Mouse (Mus musculus): ENCODE measurements around the gene Nudc. TPM values are rescaled to one million over a fixed set of nuclear protein-coding genes. Genes with fewer than 3 reads are reported as not detected.

Gene Nudc
- polyA plus RNA-seq, 1 experiment from 2014 or later = 354 TPM

DNA sequence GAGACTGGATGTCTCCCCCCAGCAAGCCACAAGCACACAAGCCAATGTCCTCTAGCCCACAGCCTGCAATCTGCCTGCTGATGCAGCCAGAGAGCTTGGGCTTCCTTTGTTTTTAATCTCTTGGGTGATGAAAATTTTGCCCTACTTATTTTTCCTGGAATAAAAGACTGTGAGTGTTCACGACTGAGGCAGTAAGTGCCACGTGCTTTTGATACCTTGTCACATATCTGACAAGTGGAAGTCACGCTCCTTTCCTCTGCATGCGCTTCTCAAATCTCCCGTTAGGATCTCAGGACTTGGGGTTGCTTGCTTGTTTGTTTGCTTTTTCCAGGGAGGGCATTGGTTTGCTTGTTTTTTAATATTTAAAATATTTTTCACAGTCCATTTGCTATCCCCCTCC, 41.5 kb downstream of the Nudc start:
- H3K27me3 ChIP-seq (ENCODE audit: control insufficient read depth, insufficient read depth, low read length) = peaks cover 16% of the 10 kb centered on the region

DNA sequence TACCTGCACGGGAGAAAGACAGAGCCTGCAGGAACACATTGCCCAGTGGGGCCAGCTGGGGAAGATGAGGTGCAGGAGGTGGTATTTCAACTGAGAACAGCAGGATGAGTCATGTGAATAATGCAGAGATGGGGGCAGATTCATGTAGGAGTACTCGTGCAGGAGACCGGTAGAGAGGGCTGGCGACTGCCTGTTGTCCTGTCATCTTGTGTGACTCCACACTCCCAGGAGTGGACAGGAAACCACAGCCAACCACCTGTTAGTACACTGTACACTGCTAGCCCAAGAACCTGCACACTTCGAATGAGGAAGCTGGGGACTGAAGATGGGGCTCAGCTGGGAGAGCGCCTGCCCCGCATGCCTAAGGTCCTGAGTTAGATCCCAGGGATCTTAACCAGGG, 44.3 kb downstream of the Nudc start:
- ATAC-seq (ENCODE audit: insufficient number of reproducible peaks, low FRiP score, low TSS enrichment, low read depth) = no peak
- H3K27me3 ChIP-seq (ENCODE audit: control insufficient read depth, insufficient read depth, low read length) = peaks cover 43% of the 10 kb centered on the region

More for the DNA sequence above, 41.5 kb downstream of the Nudc start:
- ATAC-seq (ENCODE audit: insufficient number of reproducible peaks, low FRiP score, low TSS enrichment, low read depth) (no peak), DNase-seq (ENCODE audit: low spot score) (no peak)
- no peaks in the 10 kb centered on the region for H3K9me3 ChIP-seq (ENCODE audit: control insufficient read depth, low read length)
- H3K4me3 ChIP-seq (ENCODE audit: low read depth, low read length) = no peak overlapping the region
- H3K9ac ChIP-seq (ENCODE audit: low read length) = no peak overlapping the region
- H3K4me1 ChIP-seq (ENCODE audit: control insufficient read depth, insufficient read depth, low read length) = no peaks in the 10 kb centered on the region
- no peaks in the 10 kb centered on the region for H3K36me3 ChIP-seq (ENCODE audit: control insufficient read depth, insufficient read depth, low read length)
- H3K4me2 ChIP-seq (ENCODE audit: low read depth, severe bottlenecking) = no peak overlapping the region
- WGBS = 62% methylated on average over 5 of the region's 5 CpGs
- no peak overlapping the region for H3K27ac ChIP-seq (replicated peaks; ENCODE audit: low read depth, low read length)

DNA sequence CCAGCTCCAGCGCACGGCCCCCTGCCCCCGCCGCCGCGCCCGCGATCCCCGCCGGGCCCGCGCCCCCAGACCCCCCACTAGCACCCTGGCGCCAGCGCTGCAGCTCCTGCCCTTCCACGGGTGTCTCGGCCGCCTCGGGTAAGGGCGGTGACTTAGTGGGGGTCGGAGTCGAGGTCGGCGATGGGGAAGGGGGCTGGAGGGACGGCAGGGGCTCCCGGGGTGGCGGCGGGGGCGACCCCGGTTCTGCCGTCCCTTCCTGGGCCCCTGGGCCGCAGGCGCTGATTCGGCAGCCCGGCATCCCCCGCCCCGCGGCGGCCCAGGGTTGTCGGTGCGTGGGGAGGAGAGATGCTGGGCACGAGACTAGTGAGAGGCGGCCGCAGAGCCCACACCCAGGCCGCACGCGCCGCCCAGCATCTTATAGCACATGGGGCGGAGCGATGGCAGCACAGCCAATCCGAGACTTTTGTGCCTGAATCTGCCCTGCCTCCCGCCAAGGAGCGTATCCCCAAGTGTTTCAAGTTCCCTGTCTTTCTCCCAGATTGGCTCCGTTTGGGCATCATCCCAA, 47.6 kb downstream of the Nudc start, which contains the start of gene Trnp1:
Gene Trnp1 (minus strand): TSS at position 391 of the 565 bp plus-strand sequence.
- peak; percentile 74; the same call in 1 of the 2 replicates for ATAC-seq (ENCODE audit: insufficient number of reproducible peaks, low FRiP score, low TSS enrichment, low read depth)
- DNase-seq (ENCODE audit: low spot score) = peak; percentile 85
- no peaks in the 10 kb centered on the region for H3K9me3 ChIP-seq (ENCODE audit: control insufficient read depth, low read length)
- H3K27me3 ChIP-seq (ENCODE audit: control insufficient read depth, insufficient read depth, low read length) = peaks cover 62% of the 10 kb centered on the region
- no peak within 1 kb of the TSS for H3K27ac ChIP-seq (replicated peaks; ENCODE audit: low read depth, low read length)
- H3K9ac ChIP-seq (ENCODE audit: low read length) = peak within 1 kb of the TSS; percentile 43
- peak within 1 kb of the TSS; percentile 98 for H3K4me2 ChIP-seq (ENCODE audit: low read depth, severe bottlenecking)
- WGBS = 0% methylated on average over 43 of the region's 53 CpGs
- peaks cover 15% of the 10 kb centered on the region for H3K4me1 ChIP-seq (ENCODE audit: control insufficient read depth, insufficient read depth, low read length)
- peak within 1 kb of the TSS; percentile 53 for H3K4me3 ChIP-seq (ENCODE audit: low read depth, low read length)
- no peaks in the 10 kb centered on the region for H3K36me3 ChIP-seq (ENCODE audit: control insufficient read depth, insufficient read depth, low read length)

More for the DNA sequence above, 44.3 kb downstream of the Nudc start:
- no peak overlapping the region for H3K4me3 ChIP-seq (ENCODE audit: low read depth, low read length)
- H3K4me1 ChIP-seq (ENCODE audit: control insufficient read depth, insufficient read depth, low read length) = peaks cover 15% of the 10 kb centered on the region
- H3K36me3 ChIP-seq (ENCODE audit: control insufficient read depth, insufficient read depth, low read length) = no peaks in the 10 kb centered on the region
- 68% methylated on average over 7 of the region's 7 CpGs for WGBS
- no peak overlapping the region for H3K9ac ChIP-seq (ENCODE audit: low read length)
- DNase-seq (ENCODE audit: low spot score) = no peak
- H3K9me3 ChIP-seq (ENCODE audit: control insufficient read depth, low read length) = no peaks in the 10 kb centered on the region
- H3K4me2 ChIP-seq (ENCODE audit: low read depth, severe bottlenecking) = no peak overlapping the region
- H3K27ac ChIP-seq (replicated peaks; ENCODE audit: low read depth, low read length) = no peak overlapping the region

DNA sequence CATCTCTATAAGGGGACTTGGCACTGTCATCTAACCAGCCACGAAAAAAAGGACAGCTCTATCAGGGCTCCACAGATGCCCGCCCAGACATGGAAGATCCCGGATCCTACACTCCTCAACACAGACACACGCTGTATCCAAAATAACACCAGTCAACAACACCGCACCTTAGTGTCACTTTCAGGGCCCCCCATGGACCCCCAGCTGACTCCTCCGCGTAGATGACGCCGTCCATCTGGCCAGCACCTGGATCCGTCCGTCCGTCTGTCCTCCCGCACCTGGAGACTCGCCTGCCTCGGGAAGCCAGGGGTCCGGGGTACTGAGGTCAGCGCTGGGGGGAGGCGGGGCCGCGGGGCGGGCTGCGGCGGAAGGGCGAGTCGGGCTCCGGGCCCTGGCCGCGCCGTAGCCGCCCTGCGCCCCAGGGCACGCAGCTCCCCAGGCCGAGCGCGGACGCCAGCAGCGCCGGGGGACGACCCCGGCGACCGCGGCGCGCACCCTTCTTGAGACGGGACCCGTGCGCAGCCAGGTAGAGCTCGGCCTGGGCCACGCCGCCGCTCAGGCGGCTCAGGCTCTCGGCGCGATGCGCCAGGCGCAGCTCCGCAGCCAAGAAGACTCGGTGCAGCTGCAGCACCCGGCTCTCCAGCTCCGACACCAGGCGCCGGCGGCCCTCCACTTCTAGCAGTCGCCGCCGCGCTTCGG, 48.2 kb downstream of the Nudc start:
- Histone ChIP-seq H3K27me3 (ENCODE audit: control insufficient read depth, insufficient read depth, low read length) (peaks cover 59% of the 10 kb centered on the region), H3K4me3 (ENCODE audit: low read depth, low read length) (peak overlapping the region; percentile 53), H3K4me2 (ENCODE audit: low read depth, severe bottlenecking) (peak overlapping the region; percentile 98), H3K36me3 (ENCODE audit: control insufficient read depth, insufficient read depth, low read length) (no peaks in the 10 kb centered on the region), H3K9me3 (ENCODE audit: control insufficient read depth, low read length) (no peaks in the 10 kb centered on the region), H3K27ac (replicated peaks; ENCODE audit: low read depth, low read length) (no peak overlapping the region), H3K9ac (ENCODE audit: low read length) (peak overlapping the region; percentile 43), H3K4me1 (ENCODE audit: control insufficient read depth, insufficient read depth, low read length) (peaks cover 15% of the 10 kb centered on the region)
- ATAC-seq (ENCODE audit: insufficient number of reproducible peaks, low FRiP score, low TSS enrichment, low read depth) (peak; percentile 6; the same call in 1 of the 2 replicates), DNase-seq (ENCODE audit: low spot score) (peak; percentile 59)
- 1% methylated on average over 57 of the region's 70 CpGs for WGBS

GRCm38 (mm10) chr4:133496738-133497445, 48.9 kb downstream of the Nudc start:
- 23% methylated on average over 6 of the region's 6 CpGs for WGBS
- Histone ChIP-seq H3K4me1 (ENCODE audit: control insufficient read depth, insufficient read depth, low read length) (peaks cover 15% of the 10 kb centered on the region), H3K9ac (ENCODE audit: low read length) (no peak overlapping the region), H3K4me3 (ENCODE audit: low read depth, low read length) (peak overlapping the region; percentile 53), H3K27me3 (ENCODE audit: control insufficient read depth, insufficient read depth, low read length) (peaks cover 59% of the 10 kb centered on the region), H3K36me3 (ENCODE audit: control insufficient read depth, insufficient read depth, low read length) (no peaks in the 10 kb centered on the region), H3K9me3 (ENCODE audit: control insufficient read depth, low read length) (no peaks in the 10 kb centered on the region), H3K4me2 (ENCODE audit: low read depth, severe bottlenecking) (peak overlapping the region; percentile 98), H3K27ac (replicated peaks; ENCODE audit: low read depth, low read length) (no peak overlapping the region)
- ATAC-seq (ENCODE audit: insufficient number of reproducible peaks, low FRiP score, low TSS enrichment, low read depth) = no peak
- no peak for DNase-seq (ENCODE audit: low spot score)

- H3K9ac ChIP-seq (ENCODE audit: low read length) = no peak overlapping the region
- no peaks in the 10 kb centered on the region for H3K36me3 ChIP-seq (ENCODE audit: control insufficient read depth, insufficient read depth, low read length)
- ATAC-seq (ENCODE audit: insufficient number of reproducible peaks, low FRiP score, low TSS enrichment, low read depth) = no peak
- 37% methylated on average over 7 of the region's 7 CpGs for WGBS
- H3K4me3 ChIP-seq (ENCODE audit: low read depth, low read length) = no peak overlapping the region
- no peak overlapping the region for H3K27ac ChIP-seq (replicated peaks; ENCODE audit: low read depth, low read length)
- no peak overlapping the region for H3K4me2 ChIP-seq (ENCODE audit: low read depth, severe bottlenecking)
- peaks cover 59% of the 10 kb centered on the region for H3K27me3 ChIP-seq (ENCODE audit: control insufficient read depth, insufficient read depth, low read length)
- no peak for DNase-seq (ENCODE audit: low spot score)
- H3K4me1 ChIP-seq (ENCODE audit: control insufficient read depth, insufficient read depth, low read length) = peaks cover 18% of the 10 kb centered on the region
- no peaks in the 10 kb centered on the region for H3K9me3 ChIP-seq (ENCODE audit: control insufficient read depth, low read length)
These were observed 50.1 kb downstream of the Nudc start for GRCm38 (mm10) chr4:133495711-133496110.

- no peak for DNase-seq (ENCODE audit: low spot score)
- WGBS = 67% methylated on average over 4 of the region's 4 CpGs
- no peak overlapping the region for H3K4me2 ChIP-seq (ENCODE audit: low read depth, severe bottlenecking)
These were observed 50.9 kb downstream of the Nudc start for GRCm38 (mm10) chr4:133494867-133495266.

GRCm38 (mm10) chr4:133494432-133494831, 51.4 kb downstream of the Nudc start:
- ATAC-seq (ENCODE audit: insufficient number of reproducible peaks, low FRiP score, low TSS enrichment, low read depth) = no peak
- 3% methylated on average over 12 of the region's 12 CpGs for WGBS

More at GRCm38 (mm10) chr4:133494867-133495266, 50.9 kb downstream of the Nudc start:
- no peak for ATAC-seq (ENCODE audit: insufficient number of reproducible peaks, low FRiP score, low TSS enrichment, low read depth)
- Histone ChIP-seq H3K9me3 (ENCODE audit: control insufficient read depth, low read length) (no peaks in the 10 kb centered on the region), H3K27ac (replicated peaks; ENCODE audit: low read depth, low read length) (no peak overlapping the region), H3K4me1 (ENCODE audit: control insufficient read depth, insufficient read depth, low read length) (peaks cover 18% of the 10 kb centered on the region), H3K4me3 (ENCODE audit: low read depth, low read length) (no peak overlapping the region), H3K9ac (ENCODE audit: low read length) (no peak overlapping the region), H3K27me3 (ENCODE audit: control insufficient read depth, insufficient read depth, low read length) (peaks cover 52% of the 10 kb centered on the region), H3K36me3 (ENCODE audit: control insufficient read depth, insufficient read depth, low read length) (no peaks in the 10 kb centered on the region)

More at GRCm38 (mm10) chr4:133494432-133494831, 51.4 kb downstream of the Nudc start:
- Histone ChIP-seq H3K4me3 (ENCODE audit: low read depth, low read length) (peak overlapping the region; percentile 15; the same call in 1 of the 2 replicates), H3K9me3 (ENCODE audit: control insufficient read depth, low read length) (no peaks in the 10 kb centered on the region), H3K36me3 (ENCODE audit: control insufficient read depth, insufficient read depth, low read length) (no peaks in the 10 kb centered on the region), H3K27me3 (ENCODE audit: control insufficient read depth, insufficient read depth, low read length) (peaks cover 48% of the 10 kb centered on the region), H3K27ac (replicated peaks; ENCODE audit: low read depth, low read length) (no peak overlapping the region), H3K4me2 (ENCODE audit: low read depth, severe bottlenecking) (peak overlapping the region; percentile 32), H3K9ac (ENCODE audit: low read length) (no peak overlapping the region), H3K4me1 (ENCODE audit: control insufficient read depth, insufficient read depth, low read length) (peaks cover 22% of the 10 kb centered on the region)
- DNase-seq (ENCODE audit: low spot score) = peak; percentile 95
